Mouse (Mus musculus): ENCODE measurements around the gene Mef2a.

Mef2a gene

DNA sequence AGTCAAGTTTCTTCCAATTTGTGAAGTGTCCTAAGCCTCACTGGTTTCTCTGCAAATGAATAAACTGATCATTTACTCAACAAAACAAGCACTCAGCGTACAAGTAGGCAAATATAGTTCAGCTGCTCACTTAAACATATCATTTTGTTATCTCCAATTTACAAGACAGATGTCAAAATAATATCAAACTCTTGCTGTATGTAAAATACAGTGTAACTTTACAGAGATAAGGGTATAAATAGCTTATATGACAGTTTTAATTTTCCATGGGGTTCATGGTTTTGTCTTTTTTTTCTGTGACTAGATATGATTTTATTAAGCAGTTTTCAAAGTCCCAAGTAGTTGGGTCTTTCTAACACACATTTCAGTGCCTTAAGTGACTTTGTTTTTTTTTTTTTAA lies 127.4 kb downstream of the Mef2a start:
- no peak for DNase-seq (ENCODE audit: low spot score in 2 of 2)

GRCm38 (mm10) chr7:67243894-67244282 lies 128.8 kb downstream of the Mef2a start:
- DNase-seq (ENCODE audit: low spot score in 2 of 2), result no peak

- DNase-seq (ENCODE audit: low spot score in 2 of 2), result no peak
These were observed 129.4 kb downstream of the Mef2a start for GRCm38 (mm10) chr7:67243121-67243893.

GRCm38 (mm10) chr7:67241969-67242368 lies 130.7 kb downstream of the Mef2a start:
- no peak for DNase-seq (ENCODE audit: low spot score in 2 of 2)

- DNase-seq (ENCODE audit: low spot score in 2 of 2), result no peak
These were observed 134.9 kb downstream of the Mef2a start for GRCm38 (mm10) chr7:67237752-67238151.

DNA sequence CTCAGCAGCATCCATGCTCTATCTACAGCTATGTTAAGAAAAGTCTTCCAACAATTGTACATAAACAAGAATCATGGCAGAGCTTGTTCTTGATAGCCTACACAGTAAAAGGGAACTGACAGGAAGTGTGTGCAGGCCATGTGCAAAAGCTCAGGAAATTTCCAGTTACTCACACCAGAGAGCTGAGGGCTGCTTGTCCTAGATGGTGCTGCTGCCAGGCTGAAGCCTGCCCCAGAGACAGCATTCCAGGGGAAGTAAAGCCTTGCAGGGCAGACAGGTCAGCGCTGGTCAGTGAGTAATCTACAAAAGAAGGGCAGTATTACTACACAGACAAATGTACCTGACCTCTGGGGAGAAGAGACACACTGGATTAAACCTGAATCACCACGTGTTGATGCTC lies 136.3 kb downstream of the Mef2a start:
- no peak for DNase-seq (ENCODE audit: low spot score in 2 of 2)

DNA sequence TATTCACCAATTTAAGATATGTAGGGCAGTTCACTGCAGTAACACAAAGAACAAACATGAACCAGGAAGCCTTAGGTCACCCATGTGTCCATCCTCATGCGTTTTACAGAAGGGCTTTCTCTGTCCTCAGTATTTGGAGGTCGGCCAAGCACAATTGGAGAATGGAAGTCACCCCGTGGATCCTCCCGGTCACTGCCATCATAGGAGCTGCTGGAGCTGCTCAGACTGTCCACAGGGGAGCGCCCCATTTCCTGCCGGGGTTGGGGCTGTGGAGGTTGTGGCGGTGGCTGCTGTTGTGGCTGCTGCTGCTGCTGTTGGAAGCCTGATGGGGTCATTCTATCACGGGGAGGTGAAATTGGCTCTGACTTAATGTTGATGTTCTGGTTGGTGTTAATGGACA lies 137.9 kb downstream of the Mef2a start:
- no peak for DNase-seq (ENCODE audit: low spot score in 2 of 2)

GRCm38 (mm10) chr7:67232504-67232903 lies 140.2 kb downstream of the Mef2a start:
- DNase-seq (ENCODE audit: low spot score in 2 of 2), result peak in 1 of 2 experiments; percentile 2

DNA sequence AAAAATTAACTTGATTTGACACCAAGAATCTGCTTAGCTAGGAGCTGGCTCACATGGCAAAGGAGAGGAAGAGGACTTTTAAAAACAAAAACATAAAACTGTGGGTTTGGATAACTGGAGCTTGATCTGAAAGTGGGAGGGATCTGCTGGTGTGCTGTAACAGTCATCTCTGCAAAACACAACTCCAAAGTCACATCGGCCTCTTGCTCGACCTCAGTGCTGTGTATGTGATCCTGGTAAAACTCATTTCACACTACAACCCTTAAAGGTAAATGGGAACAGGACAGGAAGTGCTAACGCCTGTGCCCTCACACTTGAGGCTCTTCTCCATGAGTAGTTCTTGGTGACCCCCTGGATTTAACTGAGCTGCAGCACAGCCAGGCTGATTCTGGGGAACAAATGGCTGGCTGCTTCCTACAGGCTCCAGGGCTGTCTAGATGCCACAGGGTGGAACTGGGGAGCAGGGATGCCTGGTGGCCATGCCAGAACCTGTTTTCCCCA lies 142.0 kb downstream of the Mef2a start:
- no peak for DNase-seq (ENCODE audit: low spot score in 2 of 2)

DNA sequence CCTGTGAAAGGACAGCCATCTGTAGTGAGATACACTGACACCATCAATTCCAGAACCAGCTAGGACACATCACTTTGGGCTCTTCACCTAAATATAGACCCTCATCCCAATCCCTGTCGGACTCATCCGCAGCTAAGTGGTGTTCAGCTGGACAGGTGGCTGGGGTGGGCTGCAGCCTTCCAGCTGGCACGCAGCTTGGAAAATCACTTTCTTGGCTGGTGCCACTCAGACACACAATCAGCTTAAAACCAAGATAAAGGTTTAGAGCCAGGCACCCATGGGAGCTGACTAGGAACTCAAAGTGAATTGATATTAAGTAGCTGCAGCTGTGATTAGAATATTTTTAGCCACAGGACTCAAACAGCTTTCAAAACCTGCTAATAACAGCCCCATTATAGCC lies 142.4 kb downstream of the Mef2a start:
- DNase-seq (ENCODE audit: low spot score in 2 of 2), result no peak

DNA sequence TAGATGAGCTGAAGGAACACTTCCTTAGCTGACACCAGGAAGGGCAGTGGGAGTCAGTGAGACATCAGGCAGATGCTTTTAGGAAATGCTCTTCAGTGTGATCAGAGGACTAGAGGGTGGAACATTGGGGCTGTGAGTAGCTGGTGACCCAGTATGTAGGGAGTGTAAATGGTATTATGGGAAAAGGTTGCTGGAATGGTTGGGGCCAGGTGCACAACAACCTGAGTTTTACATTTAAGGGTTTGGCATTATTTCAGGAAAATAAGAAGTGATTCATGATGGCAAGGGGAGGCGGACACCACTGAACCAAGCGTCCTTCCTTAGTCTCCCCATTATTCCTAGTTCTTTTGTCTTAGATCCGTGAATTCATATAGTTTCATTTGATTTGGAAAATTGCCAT lies 143.0 kb downstream of the Mef2a start:
- DNase-seq (ENCODE audit: low spot score in 2 of 2), result no peak

DNA sequence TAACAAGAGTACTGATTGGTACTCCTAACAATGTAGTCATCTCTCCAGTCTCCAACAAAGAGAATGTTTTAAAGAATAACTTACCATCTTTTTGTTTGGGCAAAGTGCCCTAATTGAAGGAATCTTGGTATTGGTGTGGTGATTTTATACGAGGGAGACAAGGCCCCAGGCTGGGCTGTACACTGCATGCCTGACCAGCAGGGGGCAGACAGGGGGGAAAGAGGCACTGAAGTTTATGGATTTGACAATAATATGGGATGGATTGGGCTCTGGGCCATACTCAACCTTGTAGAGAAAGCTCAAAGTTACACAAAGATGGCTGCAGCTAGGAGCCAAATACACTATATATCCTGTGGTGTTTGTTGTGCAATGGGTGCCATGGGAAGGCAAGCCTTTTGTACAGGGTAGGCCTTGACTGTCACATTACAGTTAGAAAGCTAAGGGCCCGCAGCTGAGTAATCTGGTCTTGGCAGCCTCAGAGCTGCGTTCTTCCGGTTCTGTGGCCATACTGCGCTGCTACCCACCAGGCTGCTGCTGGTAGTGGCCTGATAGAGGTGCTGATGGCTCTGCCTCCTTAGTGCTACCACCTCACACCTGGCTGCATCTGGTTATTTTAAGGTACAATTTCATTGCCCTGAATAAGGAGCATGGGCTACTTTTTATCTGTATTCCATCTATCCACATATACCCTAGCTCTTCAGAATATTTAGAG lies 143.6 kb downstream of the Mef2a start:
- DNase-seq (ENCODE audit: low spot score in 2 of 2), result no peak

- DNase-seq (ENCODE audit: low spot score in 2 of 2), result no peak
These were observed 144.3 kb downstream of the Mef2a start for GRCm38 (mm10) chr7:67228390-67228789.

DNA sequence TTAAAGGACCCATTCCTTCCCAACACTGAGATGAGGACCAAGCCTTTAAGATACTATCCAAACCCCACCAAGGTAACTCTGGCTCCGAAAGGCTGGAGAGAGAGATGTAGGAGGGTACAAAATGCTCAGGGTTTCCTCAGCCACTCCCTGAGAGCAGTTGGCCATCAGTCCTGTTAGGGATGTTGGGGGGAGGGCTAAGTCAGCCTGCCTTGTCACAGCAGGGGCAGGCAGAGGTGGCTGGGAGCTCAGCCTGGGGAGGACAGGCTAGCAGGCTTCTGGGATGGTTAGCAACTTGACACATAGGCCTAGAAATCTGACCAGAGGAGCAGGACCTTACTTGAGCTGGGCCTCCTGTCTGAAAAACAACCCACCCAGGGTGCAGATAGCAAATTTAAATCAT lies 145.1 kb downstream of the Mef2a start:
- DNase-seq (ENCODE audit: low spot score in 2 of 2), result no peak

DNA sequence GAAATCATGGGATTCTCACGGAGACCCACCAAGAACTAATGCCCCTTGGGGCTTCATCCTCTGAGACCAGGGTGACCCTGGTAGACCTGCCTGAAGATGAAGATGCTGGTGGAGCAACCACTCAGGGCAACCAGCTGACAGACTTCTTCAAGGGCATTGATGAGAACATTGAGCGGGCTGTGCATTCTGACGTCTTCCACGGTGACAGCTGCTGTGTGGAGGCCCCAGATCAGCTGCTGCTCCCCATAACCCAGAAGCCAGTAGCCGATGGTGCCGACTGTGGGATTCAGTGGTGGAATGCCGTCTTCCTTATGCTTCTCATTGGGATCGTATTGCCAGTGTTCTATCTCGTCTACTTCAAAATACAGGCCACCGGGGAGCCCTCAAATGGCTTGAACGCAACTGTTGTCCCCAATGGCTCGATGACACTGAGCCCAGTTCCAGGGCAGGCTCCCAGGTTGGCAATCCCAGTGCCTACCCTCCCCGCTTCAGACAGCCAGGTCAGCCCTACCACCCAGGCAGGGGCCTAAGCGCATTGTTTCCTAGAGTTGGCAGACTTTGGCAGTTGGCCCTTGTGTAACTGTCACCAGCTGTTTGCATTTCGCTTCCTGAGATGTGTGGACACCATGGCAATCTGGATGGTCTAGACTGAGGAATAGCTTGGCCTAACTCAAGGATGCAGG lies 146.6 kb downstream of the Mef2a start:
- no peak for DNase-seq (ENCODE audit: low spot score in 2 of 2)

GRCm38 (mm10) chr7:67222220-67222862 lies 150.3 kb downstream of the Mef2a start, which contains the start of gene Lysmd4:
Gene Lysmd4 (plus strand): TSS chr7:67222544.
- peak; percentile 94 to 97 for DNase-seq (ENCODE audit: low spot score in 2 of 2)

DNA sequence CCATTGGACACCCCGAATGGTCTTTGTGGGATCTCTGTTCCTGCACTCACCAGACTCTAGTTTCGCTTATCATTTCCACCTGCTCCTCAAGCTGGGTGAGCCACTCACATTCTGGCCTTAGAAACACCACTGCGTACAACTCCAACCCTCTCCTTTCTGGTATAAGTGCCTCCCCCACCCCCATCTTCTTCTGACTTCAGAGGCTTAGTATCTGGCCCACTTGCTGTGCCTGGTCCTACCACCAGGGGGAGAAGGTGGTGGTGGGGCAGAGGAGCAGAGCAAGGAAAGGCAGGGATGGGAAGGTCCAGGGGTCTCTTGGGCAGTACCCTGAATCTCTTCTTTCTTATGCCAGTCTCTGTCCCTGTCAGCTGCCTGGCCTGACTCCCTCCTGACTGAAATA lies 155.6 kb downstream of the Mef2a start:
- DNase-seq (ENCODE audit: low spot score in 2 of 2), result peak in 1 of 2 experiments; percentile 62

GRCm38 (mm10) chr7:67216351-67216750 lies 156.3 kb downstream of the Mef2a start:
- no peak for DNase-seq (ENCODE audit: low spot score in 2 of 2)

DNA sequence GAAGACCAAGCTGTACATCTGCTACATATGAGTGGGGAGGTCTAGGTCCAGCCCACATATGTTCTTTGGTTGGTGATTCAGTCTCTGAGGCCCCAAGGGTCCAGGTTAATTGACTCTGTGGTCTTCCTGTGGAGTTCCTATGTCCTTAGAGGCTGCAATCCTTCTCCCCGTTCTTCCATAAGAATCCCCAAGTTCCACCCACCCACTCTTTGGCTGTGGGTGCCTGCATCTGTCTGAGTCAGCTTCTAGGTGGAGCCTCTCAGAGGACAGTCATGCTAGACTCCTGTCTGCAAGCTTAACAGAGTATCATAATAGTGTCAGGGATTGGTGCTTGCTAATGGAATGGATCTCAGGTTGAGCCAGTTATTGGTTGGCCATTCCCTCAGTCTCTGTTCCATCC lies 159.1 kb downstream of the Mef2a start:
- DNase-seq (ENCODE audit: low spot score in 2 of 2), result peak in 1 of 2 experiments; percentile 47

GRCm38 (mm10) chr7:67211971-67212370 lies 160.7 kb downstream of the Mef2a start:
- no peak for DNase-seq (ENCODE audit: low spot score in 2 of 2)

DNA sequence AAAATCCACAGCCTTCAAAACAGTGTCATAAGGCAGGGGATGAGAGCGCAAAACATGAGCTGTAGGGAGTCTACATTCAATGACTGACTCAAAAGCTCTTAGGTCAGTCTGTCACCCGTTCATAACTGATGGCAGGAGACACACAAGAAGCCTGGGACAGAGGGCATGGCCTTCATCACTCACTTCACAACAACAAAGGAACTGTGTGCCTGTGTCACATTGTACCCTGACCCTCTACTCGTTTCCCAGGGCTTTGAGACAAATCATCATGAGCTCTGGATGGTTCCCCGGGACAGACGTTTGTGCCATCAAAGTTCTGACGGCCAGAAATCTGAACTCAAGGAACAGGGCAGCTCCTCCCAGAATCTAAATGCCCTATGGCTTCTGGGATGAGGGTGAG lies 161.3 kb downstream of the Mef2a start:
- no peak for DNase-seq (ENCODE audit: low spot score in 2 of 2)
